Mouse (Mus musculus): Measurements from ENCODE around the gene Pilrb1.
"Not testable (repeated sequence)": the region's sequence is repeated elsewhere in the genome, so short reads cannot be mapped to it uniquely, and the experiment has no call there.

The Pilrb1 gene

DNA sequence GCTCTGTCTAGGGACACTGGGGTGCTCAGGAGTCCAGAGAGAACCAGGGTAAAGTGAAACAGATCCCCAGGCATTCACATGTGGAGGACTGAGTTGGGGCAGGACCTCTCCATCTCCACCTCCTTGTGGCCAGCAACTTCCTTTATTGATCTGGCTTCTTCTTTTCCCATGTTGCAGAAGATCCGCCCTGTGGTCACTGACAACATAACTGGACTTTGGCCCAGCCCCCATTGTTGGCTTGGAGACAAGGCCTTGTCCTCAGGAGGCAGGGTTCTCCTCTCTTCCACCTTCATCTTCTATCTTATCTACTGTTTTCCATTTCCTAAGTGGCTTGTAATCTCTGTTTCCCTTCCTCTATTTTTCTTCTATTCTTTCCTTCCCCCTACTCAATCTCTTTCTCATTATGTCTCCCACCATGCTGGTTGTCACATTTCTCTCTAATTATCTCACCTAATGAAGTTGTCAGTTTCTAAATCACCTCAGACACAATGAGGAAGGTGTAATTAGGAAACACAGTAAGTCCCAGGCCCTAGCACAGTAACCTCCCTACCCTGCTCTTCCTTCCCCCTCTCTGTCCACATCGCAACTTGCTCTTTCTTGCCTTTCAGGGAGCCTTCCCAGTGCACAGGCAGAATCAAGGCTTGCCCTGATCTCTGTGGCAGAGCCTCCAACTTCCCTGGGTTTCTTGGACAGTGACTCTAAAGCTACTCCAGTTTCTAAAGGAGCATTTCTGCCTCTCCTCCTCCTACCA, at the start of gene Pilrb1:
Pilrb1 (minus strand) TSS at position 147 of the 751 bp plus-strand sequence.
- DNase-seq (ENCODE audit: low spot score in 2 of 2): not testable (repeated sequence)

DNA sequence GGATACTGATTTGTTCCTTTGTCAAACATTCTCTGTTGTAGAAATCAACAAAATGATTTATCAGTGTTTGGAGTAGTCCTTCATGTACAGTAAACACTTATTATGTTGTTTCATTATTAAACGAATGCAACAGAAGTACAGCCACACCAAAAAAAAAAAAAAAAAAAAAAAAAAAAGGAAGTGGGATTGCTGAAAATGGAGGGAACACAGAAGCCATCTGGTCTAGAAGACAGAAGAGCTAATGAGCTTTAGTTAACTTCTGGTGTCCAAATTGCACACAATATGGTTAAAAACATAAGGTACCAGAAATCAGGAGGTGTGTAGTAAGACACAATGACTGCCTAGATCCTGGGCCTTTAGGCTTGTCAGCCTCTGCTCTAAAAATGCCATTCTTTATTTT, 39.9 kb upstream of the Pilrb1 start:
- no peak for DNase-seq (ENCODE audit: low spot score in 2 of 2)

DNA sequence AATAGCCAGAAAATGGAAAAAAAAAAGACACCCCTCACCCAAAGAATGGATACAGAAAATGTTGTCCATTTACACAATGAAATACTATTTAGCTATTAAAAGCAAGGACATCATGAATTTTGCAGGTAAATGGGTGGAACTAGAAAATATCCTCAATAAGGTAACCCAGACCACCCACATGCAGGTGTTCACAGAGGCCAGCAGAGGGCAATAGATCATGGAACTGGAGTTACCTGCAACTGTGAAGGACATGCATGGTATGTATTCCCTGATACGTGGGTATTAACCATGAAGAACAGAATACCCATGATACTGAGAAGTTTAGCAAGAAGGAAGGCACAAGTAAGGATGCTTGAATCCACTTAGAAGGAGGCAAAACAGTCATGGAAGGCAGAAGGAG, 35.0 kb upstream of the Pilrb1 start:
- DNase-seq (ENCODE audit: low spot score in 2 of 2): no peak

GRCm38 (mm10) chr5:137887666-137888065, 29.8 kb upstream of the Pilrb1 start:
- no peak for DNase-seq (ENCODE audit: low spot score in 2 of 2)

- peak; percentile 16 to 20 for DNase-seq (ENCODE audit: low spot score in 2 of 2)
Measured at GRCm38 (mm10) chr5:137885894-137886293, 28.0 kb upstream of the Pilrb1 start.

DNA sequence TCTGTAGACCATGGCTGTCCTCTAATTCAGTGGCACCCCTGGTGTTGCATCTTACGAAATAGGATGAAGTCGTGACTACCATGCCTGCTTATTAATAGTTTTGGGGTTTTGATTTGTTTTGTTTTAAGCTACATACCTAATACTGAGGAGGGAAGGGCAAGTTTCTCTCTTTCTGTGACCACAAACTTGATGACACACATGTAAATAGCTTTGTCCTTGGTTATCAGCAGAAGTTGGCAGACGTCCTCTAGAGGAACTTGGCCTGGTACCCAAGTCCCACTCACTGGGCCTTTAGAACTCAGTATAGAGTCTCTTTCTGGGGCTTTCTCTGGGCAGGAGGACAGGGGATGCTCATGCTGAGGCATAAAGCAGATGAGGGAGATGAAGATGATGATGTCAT, 25.4 kb upstream of the Pilrb1 start:
- no peak for DNase-seq (ENCODE audit: low spot score in 2 of 2)

- DNase-seq (ENCODE audit: low spot score in 2 of 2): no peak
Measured at GRCm38 (mm10) chr5:137882922-137883321, 25.0 kb upstream of the Pilrb1 start.

GRCm38 (mm10) chr5:137877860-137878259, 20.0 kb upstream of the Pilrb1 start:
- peak in 1 of 2 experiments; percentile 25 for DNase-seq (ENCODE audit: low spot score in 2 of 2)

DNA sequence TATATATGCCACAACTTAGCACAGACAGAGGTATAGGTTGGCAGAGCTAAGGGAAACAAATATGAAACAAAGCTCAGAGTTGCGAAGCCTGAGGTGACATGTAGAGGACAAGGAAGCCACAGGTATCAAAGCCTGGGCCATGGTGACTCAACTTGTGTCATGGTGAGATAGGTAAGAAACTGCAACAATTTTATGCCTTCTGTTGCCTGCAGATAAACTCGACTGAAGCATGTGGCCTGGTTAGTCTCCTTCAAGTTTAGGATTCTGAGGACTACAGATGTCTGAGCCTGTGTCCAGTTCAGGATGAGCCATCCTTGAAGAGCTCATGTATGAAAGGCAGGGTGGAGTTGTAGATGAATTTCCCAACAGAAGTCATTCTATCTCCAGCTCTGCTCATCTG, 17.1 kb upstream of the Pilrb1 start:
- DNase-seq (ENCODE audit: low spot score in 2 of 2): no peak

- DNase-seq (ENCODE audit: low spot score in 2 of 2): not testable (repeated sequence)
Measured at GRCm38 (mm10) chr5:137872381-137872702, 14.4 kb upstream of the Pilrb1 start.

DNA sequence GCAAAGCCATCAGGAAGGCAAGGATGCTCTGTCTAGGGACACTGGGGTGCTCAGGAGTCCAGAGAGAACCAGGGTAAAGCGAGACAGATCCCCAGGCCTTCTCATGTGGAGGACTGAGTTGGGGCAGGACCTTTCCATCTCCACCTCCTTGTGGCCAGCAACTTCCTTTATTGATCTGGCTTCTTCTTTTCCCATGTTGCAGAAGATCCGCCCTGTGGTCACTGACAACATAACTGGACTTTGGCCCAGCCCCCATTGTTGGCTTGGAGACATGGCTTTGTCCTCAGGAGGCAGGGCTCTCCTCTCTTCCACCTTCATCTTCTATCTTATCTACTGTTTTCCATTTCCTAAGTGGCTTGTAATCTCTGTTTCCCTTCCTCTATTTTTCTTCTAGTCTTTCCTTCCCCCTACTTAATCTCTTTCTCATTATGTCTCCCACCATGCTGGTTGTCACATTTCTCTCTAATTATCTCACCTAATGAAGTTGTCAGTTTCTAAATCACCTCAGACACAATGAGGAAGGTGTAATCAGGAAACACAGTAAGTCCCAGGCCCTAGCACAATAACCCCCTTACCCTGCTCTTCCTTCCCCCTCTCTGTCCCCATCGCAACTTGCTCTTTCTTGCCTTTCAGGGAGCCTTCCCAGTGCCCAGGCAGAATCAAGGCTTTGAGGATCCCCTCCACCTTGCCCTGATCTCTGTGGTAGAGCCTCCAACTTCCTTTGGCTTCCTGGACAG, 13.9 kb upstream of the Pilrb1 start, which contains the start of gene Pilrb2:
Pilrb2 (minus strand) TSS at position 172 of the 737 bp plus-strand sequence.
- not testable (repeated sequence) for DNase-seq (ENCODE audit: low spot score in 2 of 2)

DNA sequence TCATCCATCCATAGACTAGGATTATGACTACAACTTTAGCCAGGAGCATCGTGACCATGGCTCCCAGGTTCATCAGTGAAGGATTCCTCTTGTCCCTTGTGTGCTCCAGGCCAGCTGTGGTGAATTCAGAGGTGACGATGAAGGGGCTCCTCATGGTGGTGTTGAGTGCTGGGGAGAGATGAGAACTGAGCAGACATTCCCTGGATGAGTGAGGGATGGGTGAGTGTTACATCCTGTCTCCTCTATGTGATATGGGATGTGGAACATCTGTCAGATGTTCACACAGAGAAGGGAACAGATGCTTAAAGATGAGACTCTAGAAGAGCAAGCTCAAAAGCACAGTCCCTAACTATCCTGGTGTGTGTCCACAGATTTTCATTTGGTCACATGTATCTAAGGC, 10.7 kb upstream of the Pilrb1 start:
- not testable (repeated sequence) for DNase-seq (ENCODE audit: low spot score in 2 of 2)

DNA sequence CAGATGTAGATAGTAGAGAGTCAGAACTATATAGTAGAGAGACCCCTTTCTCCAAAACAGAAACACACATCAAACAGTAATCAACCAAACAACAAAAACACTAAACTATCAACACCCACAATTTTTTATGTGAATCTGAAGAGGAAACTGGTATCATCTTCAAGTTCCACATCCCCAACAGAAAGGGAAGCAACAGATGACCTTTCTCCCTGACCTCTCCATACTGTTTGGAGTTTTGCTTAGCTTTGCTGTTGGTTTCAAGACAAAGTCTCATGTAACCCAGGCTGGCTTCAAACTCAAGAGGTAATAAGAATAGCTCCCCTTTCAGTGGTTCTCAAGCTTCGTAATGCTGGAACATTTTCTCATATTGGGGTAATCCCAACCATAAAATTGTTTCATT, 6.1 kb upstream of the Pilrb1 start:
- not testable (repeated sequence) for DNase-seq (ENCODE audit: low spot score in 2 of 2)

- DNase-seq (ENCODE audit: low spot score in 2 of 2): peak; percentile 76 to 84
Measured at GRCm38 (mm10) chr5:137856870-137857269, 1.0 kb downstream of the Pilrb1 start.

- not testable (repeated sequence) for DNase-seq (ENCODE audit: low spot score in 2 of 2)
Measured at GRCm38 (mm10) chr5:137854907-137855306, 3.0 kb downstream of the Pilrb1 start.

- DNase-seq (ENCODE audit: low spot score in 2 of 2): not testable (repeated sequence)
Measured at GRCm38 (mm10) chr5:137850313-137850712, 7.6 kb downstream of the Pilrb1 start.

- DNase-seq (ENCODE audit: low spot score in 2 of 2): not testable (repeated sequence)
Measured at GRCm38 (mm10) chr5:137837110-137837509, 20.8 kb downstream of the Pilrb1 start.

- DNase-seq (ENCODE audit: low spot score in 2 of 2): no peak
Measured at GRCm38 (mm10) chr5:137836611-137837010, 21.3 kb downstream of the Pilrb1 start.

DNA sequence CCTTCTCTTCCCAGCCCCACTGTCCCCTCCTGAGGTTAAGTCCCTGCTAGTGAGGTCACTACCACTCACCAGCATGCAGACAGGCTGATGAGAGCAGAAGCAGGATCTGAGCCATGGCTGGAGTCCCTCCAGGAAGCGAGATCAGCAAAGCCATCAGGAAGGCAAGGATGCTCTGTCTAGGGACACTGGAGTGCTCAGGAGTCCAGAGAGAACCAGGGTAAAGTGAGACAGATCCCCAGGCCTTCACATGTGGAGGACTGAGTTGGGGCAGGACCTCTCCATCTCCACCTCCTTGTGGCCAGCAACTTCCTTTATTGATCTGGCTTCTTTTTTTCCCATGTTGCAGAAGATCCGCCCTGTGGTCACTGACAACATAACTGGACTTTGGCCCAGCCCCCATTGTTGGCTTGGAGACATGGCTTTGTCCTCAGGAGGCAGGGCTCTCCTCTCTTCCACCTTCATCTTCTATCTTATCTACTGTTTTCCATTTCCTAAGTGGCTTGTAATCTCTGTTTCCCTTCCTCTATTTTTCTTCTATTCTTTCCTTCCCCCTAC, 21.9 kb downstream of the Pilrb1 start, which contains the start of gene Pilra:
Pilra (minus strand) TSS at position 316 of the 555 bp plus-strand sequence.
- not testable (repeated sequence) for DNase-seq (ENCODE audit: low spot score in 2 of 2)

DNA sequence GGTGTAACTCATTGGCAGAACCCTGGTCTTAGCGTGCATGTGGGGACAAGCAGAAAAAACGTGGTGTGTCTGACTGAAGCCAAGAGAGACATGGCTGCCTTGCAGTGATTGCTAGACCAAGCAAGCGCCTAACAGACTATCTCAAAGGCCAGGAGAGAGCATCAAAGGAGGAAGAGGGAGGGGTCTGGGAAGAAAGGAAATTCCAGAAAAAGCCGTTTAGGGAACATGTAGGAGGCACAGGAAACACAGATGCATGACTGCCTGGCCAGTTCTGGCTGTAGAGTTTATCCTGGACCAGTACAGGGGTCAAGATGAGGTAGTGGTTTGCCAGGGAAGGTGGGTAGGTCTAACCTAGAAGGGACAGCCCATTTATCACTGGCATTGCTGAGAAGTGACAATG, 24.4 kb downstream of the Pilrb1 start:
- DNase-seq (ENCODE audit: low spot score in 2 of 2): no peak

DNA sequence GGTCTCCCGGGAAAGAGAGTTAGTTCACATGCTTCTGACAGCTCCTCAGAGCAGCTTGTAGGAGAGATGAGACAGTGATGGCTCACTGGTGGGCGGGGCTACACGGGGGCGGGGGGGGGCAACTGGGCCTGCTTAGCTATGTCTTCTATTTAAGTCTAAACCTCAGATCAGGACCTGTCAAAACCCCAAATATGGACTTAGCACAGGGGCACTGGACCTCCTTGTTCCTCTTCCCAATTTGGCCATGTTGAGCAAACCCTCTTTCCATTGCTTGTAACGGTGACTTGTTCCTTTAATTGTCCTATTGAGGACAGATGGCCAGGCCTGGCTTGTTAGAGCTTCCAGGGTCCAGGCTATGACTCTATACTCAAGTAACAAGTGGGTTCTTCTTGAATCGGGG, 26.4 kb downstream of the Pilrb1 start:
- DNase-seq (ENCODE audit: low spot score in 2 of 2): no peak

- DNase-seq (ENCODE audit: low spot score in 2 of 2): no peak
Measured at GRCm38 (mm10) chr5:137831106-137831505, 26.8 kb downstream of the Pilrb1 start.

DNA sequence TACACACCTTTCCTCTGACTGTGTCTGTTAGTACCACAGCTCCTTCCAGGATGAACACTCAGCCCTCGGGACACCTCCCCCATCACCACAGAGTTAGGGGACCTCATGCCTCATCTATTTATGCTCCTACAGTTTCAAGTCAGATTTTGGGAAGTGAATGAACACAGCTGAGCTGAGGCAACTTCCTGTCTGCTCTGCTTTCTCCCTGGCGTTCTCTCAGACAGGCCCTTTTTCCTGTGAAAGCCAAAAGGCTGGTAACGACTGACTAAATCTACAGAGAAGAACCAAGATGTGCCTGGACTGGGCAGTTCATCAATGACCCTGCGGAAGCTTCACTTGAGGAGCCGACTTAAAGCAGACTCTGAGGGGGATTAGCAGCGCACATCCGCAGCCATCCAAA, 27.7 kb downstream of the Pilrb1 start:
- no peak for DNase-seq (ENCODE audit: low spot score in 2 of 2)

All from natural killer cell, adult 2 months (primary cell).